ENCODE assay signal across 8 mouse cellular contexts in the genomic region with DNA sequence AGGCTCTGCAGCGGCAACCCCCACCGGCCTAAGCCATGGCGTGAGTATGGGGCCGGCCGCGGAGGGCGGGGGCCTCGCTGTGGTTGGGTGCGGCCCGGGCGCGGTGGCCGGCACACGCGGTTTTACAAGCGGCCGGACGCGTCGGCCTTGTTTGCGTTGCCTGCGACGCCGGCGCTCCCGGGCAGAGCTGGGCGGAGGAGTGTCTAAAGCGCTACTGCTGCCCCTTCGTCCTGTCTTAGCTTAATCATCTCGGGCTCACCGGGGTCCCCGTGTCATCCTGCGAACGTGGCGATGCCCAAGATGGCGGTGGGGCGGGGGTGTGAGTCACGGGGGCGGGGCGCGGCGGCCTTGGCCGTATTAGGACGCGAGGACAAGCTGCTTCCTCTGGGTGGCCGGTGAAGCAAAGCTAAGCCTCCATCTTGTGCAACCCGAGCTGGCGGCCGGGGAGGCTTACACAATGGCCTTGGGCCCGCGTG. TPM values are rescaled to one million over a fixed set of nuclear protein-coding genes. Genes with fewer than 3 reads are reported as not detected.
DNase-seq lines count a peak whose midpoint lies in the region; ATAC-seq and TF ChIP-seq lines count a peak whose summit lies in the region.

No protein-coding gene starts in this region.

- peaks cover 20% of the 10 kb centered on the region for H3K36me3 ChIP-seq in intestine, embryonic 16.5 days (ENCODE audit: control insufficient read depth, insufficient read depth, low read length)
- H3K36me3 ChIP-seq in liver, adult 2 months (ENCODE audit: control insufficient read depth, insufficient read depth, low read length): peaks cover 21% of the 10 kb centered on the region

- ATAC-seq in intestine, embryonic 16.5 days: peak; percentile 34

- H3K4me1 ChIP-seq in intestine, embryonic 16.5 days (ENCODE audit: control insufficient read depth, insufficient read depth, low read length): peaks cover 59% of the 10 kb centered on the region
- H3K4me1 ChIP-seq in liver, adult 2 months (ENCODE audit: control insufficient read depth, insufficient read depth, low read length): peaks cover 22% of the 10 kb centered on the region

- peak overlapping the region; percentile 94 for H3K4me2 ChIP-seq in intestine, embryonic 16.5 days (ENCODE audit: low read depth, low read length)

- H3K9ac ChIP-seq in intestine, embryonic 16.5 days (ENCODE audit: low read depth, low read length): peak overlapping the region; percentile 100
- peak overlapping the region; percentile 98 for H3K9ac ChIP-seq in liver, adult 2 months (ENCODE audit: low read depth, low read length)

- H3K9me3 ChIP-seq in intestine, embryonic 16.5 days (ENCODE audit: control insufficient read depth, low read length): no peaks in the 10 kb centered on the region

- H3K27ac ChIP-seq in intestine, embryonic 16.5 days (ENCODE audit: low read length): peak overlapping the region; percentile 100
- peak overlapping the region; percentile 96 for H3K27ac ChIP-seq in liver, adult 2 months (replicated peaks; ENCODE audit: insufficient read depth, low read depth, low read length)

- TF ChIP-seq CTCF in liver, adult 2 months (IDR thresholded peaks at IDR 0.05; ENCODE audit: low read depth, low read length): no peak

- no peak for TF ChIP-seq POLR2A in liver, adult 2 months (IDR thresholded peaks at IDR 0.05; ENCODE audit: extremely low read depth, insufficient read depth, low read length)

- DNase-seq in thymus, adult 18-20 months: peak; percentile 41 to 57
- no peak for DNase-seq in thymus, postnatal 25 days
- peak; percentile 91 for DNase-seq in embryo, embryonic 11 days
- peak; percentile 80 to 89 for DNase-seq in gastrocnemius, postnatal 4 days (ENCODE audit: low spot score in 2 of 2)
- DNase-seq in liver, adult 2 months (ENCODE audit: extremely low read depth, low read depth, low spot score): peak; percentile 53
- DNase-seq in monocyte, adult 2 months (ENCODE audit: low read depth in 1 of 2, low spot score in 2 of 2): peak; percentile 76 to 77
- DNase-seq in spleen, postnatal 14 days (ENCODE audit: low spot score in 2 of 2): peak; percentile 65 to 78

- WGBS in intestine, embryonic 16.5 days: under 1% methylated on average over 51 of the region's 51 CpGs
- WGBS in liver, adult 2 months: under 1% methylated on average over 50 of the region's 51 CpGs

- H3K27me3 ChIP-seq in intestine, embryonic 16.5 days (replicated peaks; ENCODE audit: control insufficient read depth, insufficient read depth, low read length): no peaks in the 10 kb centered on the region
- no peaks in the 10 kb centered on the region for H3K27me3 ChIP-seq in liver, adult 2 months (ENCODE audit: control insufficient read depth, insufficient read depth, low read length)

- peak overlapping the region; percentile 100 for H3K4me3 ChIP-seq in intestine, embryonic 16.5 days (ENCODE audit: low read length)
- peak overlapping the region; percentile 85 for H3K4me3 ChIP-seq in liver, adult 2 months (ENCODE audit: insufficient read depth, low read depth, low read length)

- peaks cover 12% of the 10 kb centered on the region; the same call in 1 of the 2 replicates for H3K79me2 ChIP-seq in liver, adult 2 months (ENCODE audit: control insufficient read depth, insufficient read depth, low read length)

RNA-seq across cellular contexts. Expression of a gene that starts 0.7 kb away (rescaled TPM):
- total RNA-seq in gastrocnemius, postnatal 4 days (2021): 100 to 1,000 TPM; 118 to 130 TPM
- 141 and 160 TPM in 2 replicates for polyA plus RNA-seq in intestine, embryonic 16.5 days (2015; fragmentation: Nextera tagmentation; extraction: Ambion mirVana)
- total RNA-seq in liver, adult 2 months (2014; rRNA removed): 50.0 and 55.1 TPM in 2 replicates
- polyA plus RNA-seq in liver, adult 2 months (2012; rRNA removed): 88.8 and 130 TPM in 2 replicates

RNA-seq across cellular contexts. Expression of a gene that starts 8.4 kb away (rescaled TPM):
- total RNA-seq in gastrocnemius, postnatal 4 days (2021): 10 to 100 TPM; 23.8 to 26.4 TPM
- 43.0 and 47.8 TPM in 2 replicates for polyA plus RNA-seq in intestine, embryonic 16.5 days (2015; fragmentation: Nextera tagmentation; extraction: Ambion mirVana)
- 8.3 and 12.3 TPM in 2 replicates for total RNA-seq in liver, adult 2 months (2014; rRNA removed)
- polyA plus RNA-seq in liver, adult 2 months (2012; rRNA removed): 17.0 and 19.1 TPM in 2 replicates

RNA-seq across cellular contexts. Expression of a gene that starts 20.0 kb away (rescaled TPM):
- 10 to 100 TPM; 12.3 to 12.6 TPM for total RNA-seq in gastrocnemius, postnatal 4 days (2021)
- 4.1 TPM in 1 of 2 replicates, not detected in the other for polyA plus RNA-seq in intestine, embryonic 16.5 days (2015; fragmentation: Nextera tagmentation; extraction: Ambion mirVana)
- not detected in 2 replicates for total RNA-seq in liver, adult 2 months (2014; rRNA removed)
- not detected in 2 replicates for polyA plus RNA-seq in liver, adult 2 months (2012; rRNA removed)

RNA-seq across cellular contexts. Expression of a gene that starts 21.9 kb away (rescaled TPM):
- 10 to 100 TPM; 28.7 to 33.5 TPM for total RNA-seq in gastrocnemius, postnatal 4 days (2021)
- polyA plus RNA-seq in intestine, embryonic 16.5 days (2015; fragmentation: Nextera tagmentation; extraction: Ambion mirVana): 26.0 and 29.1 TPM in 2 replicates
- total RNA-seq in liver, adult 2 months (2014; rRNA removed): 13.4 and 16.0 TPM in 2 replicates
- 12.8 and 17.1 TPM in 2 replicates for polyA plus RNA-seq in liver, adult 2 months (2012; rRNA removed)

RNA-seq across cellular contexts. Expression of a gene that starts 31.4 kb away (rescaled TPM):
- under 1 TPM in 1 of 2 experiments, not detected in 1; 0.05 TPM for total RNA-seq in gastrocnemius, postnatal 4 days (2021)
- 0.05 TPM in 1 of 2 replicates, not detected in the other for polyA plus RNA-seq in intestine, embryonic 16.5 days (2015; fragmentation: Nextera tagmentation; extraction: Ambion mirVana)
- under 0.01 and 0.13 TPM in 2 replicates for total RNA-seq in liver, adult 2 months (2014; rRNA removed)
- polyA plus RNA-seq in liver, adult 2 months (2012; rRNA removed): 0.02 and 0.09 TPM in 2 replicates

Comparison
In these comparisons a context has a peak if more than half of its experiments do, and no peak if none do; other contexts are left out.
1. RNA of a gene that starts 20.0 kb away (total RNA-seq): 12.3 to 12.6 TPM in gastrocnemius, postnatal 4 days; not detected in liver, adult 2 months; every median in the first group is over 10 times any median in the second.